In genomic region chr5:120517552-120517951, GRCm38 (mm10) we compare ENCODE assay signal across 10 mouse cellular contexts. TPM values are rescaled to one million over a fixed set of nuclear protein-coding genes. Genes with fewer than 3 reads are reported as not detected.
DNase-seq lines count a peak whose midpoint lies in the region; ATAC-seq and TF ChIP-seq lines count a peak whose summit lies in the region.
"Had no signal": no experiment of that assay in that cellular context is flagged by ENCODE, and none has a peak within 500 bp of the region (broad histone marks: within the 10 kb centered on the region; RNA-seq: fewer than 3 reads in every experiment).

No protein-coding gene starts in this region.

- H3K27me3 ChIP-seq in limb, embryonic 12.5 days: 0 out of 2 replicates have a peak, but pooled peaks cover 2% of the 10 kb centered on the region
- H3K27me3 ChIP-seq in limb, embryonic 10.5 days (ENCODE audit: low read depth, poor library complexity, severe bottlenecking): peaks cover 10% of the 10 kb centered on the region
- no peaks in the 10 kb centered on the region for H3K27me3 ChIP-seq in small intestine, adult 2 months (ENCODE audit: control insufficient read depth, insufficient read depth, low read length)
- no peaks in the 10 kb centered on the region for H3K27me3 ChIP-seq in hindbrain, postnatal 0 days (ENCODE audit: insufficient read depth, low read length)

- no peak overlapping the region for H3K4me2 ChIP-seq in limb, embryonic 12.5 days
- no peak overlapping the region for H3K4me2 ChIP-seq in hindbrain, postnatal 0 days (ENCODE audit: low read depth, low read length)

- H3K4me1 ChIP-seq in limb, embryonic 12.5 days (replicated peaks): peaks cover 30% of the 10 kb centered on the region
- H3K4me1 ChIP-seq in limb, embryonic 10.5 days: peaks cover 31% of the 10 kb centered on the region
- peaks cover 31% of the 10 kb centered on the region for H3K4me1 ChIP-seq in small intestine, adult 2 months (ENCODE audit: control insufficient read depth, insufficient read depth, insufficient read length, low read length)
- no peaks in the 10 kb centered on the region for H3K4me1 ChIP-seq in hindbrain, postnatal 0 days (ENCODE audit: insufficient read depth, low read length)

- no peak overlapping the region for H3K9ac ChIP-seq in limb, embryonic 12.5 days (replicated peaks)
- no peak overlapping the region for H3K9ac ChIP-seq in hindbrain, postnatal 0 days (replicated peaks; ENCODE audit: low read length)
- H3K9ac ChIP-seq: liver, embryonic 14.5 days had no signal

- 0 out of 2 replicates have a peak overlapping the region, but pooled peaks have one; percentile 29 for H3K27ac ChIP-seq in limb, embryonic 12.5 days
- H3K27ac ChIP-seq in limb, embryonic 10.5 days: no peak overlapping the region
- peak overlapping the region; percentile 84 for H3K27ac ChIP-seq in small intestine, adult 2 months (ENCODE audit: insufficient read depth, low read depth, low read length)
- no peak overlapping the region for H3K27ac ChIP-seq in hindbrain, postnatal 0 days
- H3K27ac ChIP-seq: liver, embryonic 14.5 days had no signal

- no peaks in the 10 kb centered on the region for H3K36me3 ChIP-seq in limb, embryonic 12.5 days
- no peaks in the 10 kb centered on the region for H3K36me3 ChIP-seq in limb, embryonic 10.5 days
- peaks cover 2% of the 10 kb centered on the region; the same call in 1 of the 2 replicates for H3K36me3 ChIP-seq in small intestine, adult 2 months (ENCODE audit: control insufficient read depth, insufficient read depth, low read length)
- H3K36me3 ChIP-seq in hindbrain, postnatal 0 days (ENCODE audit: insufficient read depth, low read length): no peaks in the 10 kb centered on the region

- no peaks in the 10 kb centered on the region for H3K9me3 ChIP-seq in limb, embryonic 12.5 days
- no peaks in the 10 kb centered on the region for H3K9me3 ChIP-seq in limb, embryonic 10.5 days (replicated peaks)
- no peaks in the 10 kb centered on the region for H3K9me3 ChIP-seq in hindbrain, postnatal 0 days (ENCODE audit: low read length)

- no peak for DNase-seq in limb, embryonic 10.5 days (ENCODE audit: low spot score)
- DNase-seq in adipocyte (ENCODE audit: low spot score): peak; percentile 84
- peak; percentile 80 for DNase-seq in heart, adult 8-10 months (ENCODE audit: low spot score)
- no peak for DNase-seq in frontal cortex, postnatal 14 days (ENCODE audit: low spot score in 2 of 2)
- DNase-seq in hindbrain, postnatal 0 days (ENCODE audit: low spot score): no peak
- no peak for DNase-seq in c-Kit-positive CD71-positive TER-119-positive erythroid progenitor cells, embryonic 14.5 days (ENCODE audit: low spot score)
- DNase-seq: right cerebral cortex, adult 18-20 months had no signal

- no peak for ATAC-seq in limb, embryonic 12.5 days (ENCODE audit: insufficient number of reproducible peaks, insufficient read depth, low FRiP score, low TSS enrichment, low read depth)
- ATAC-seq in hindbrain, postnatal 0 days: no peak

- WGBS in limb, embryonic 12.5 days: 62% methylated on average over 9 of the region's 9 CpGs
- WGBS in limb, embryonic 10.5 days: 58% methylated on average over 9 of the region's 9 CpGs
- 54% methylated on average over 9 of the region's 9 CpGs for WGBS in small intestine, adult 2 months
- WGBS in hindbrain, postnatal 0 days: 41% methylated on average over 9 of the region's 9 CpGs

- H3K4me3 ChIP-seq in limb, embryonic 12.5 days (replicated peaks): no peak overlapping the region
- H3K4me3 ChIP-seq in limb, embryonic 10.5 days: no peak overlapping the region
- H3K4me3 ChIP-seq in small intestine, adult 2 months (ENCODE audit: low read depth, low read length): no peak overlapping the region
- no peak overlapping the region for H3K4me3 ChIP-seq in hindbrain, postnatal 0 days (ENCODE audit: low read length)

- TF ChIP-seq POLR2A in small intestine, adult 2 months (IDR thresholded peaks at IDR 0.05; ENCODE audit: low read depth, low read length): no peak

- no peak for TF ChIP-seq CTCF in small intestine, adult 2 months (IDR thresholded peaks at IDR 0.05; ENCODE audit: extremely low read depth, insufficient read length, insufficient replicate concordance, low read depth, low read length)
- no peak for TF ChIP-seq CTCF in hindbrain, postnatal 0 days (IDR thresholded peaks at IDR 0.05; ENCODE audit: low read depth)

RNA-seq across cellular contexts. Expression of gene Slc8b1, which starts 6.6 kb away (rescaled TPM):
- 6.1 and 6.2 TPM in 2 replicates for polyA plus RNA-seq in limb, embryonic 12.5 days (2016; fragmentation: Nextera tagmentation; extraction: Ambion mirVana)
- 3.7 and 4.4 TPM in 2 replicates for polyA plus RNA-seq in limb, embryonic 10.5 days (2016; fragmentation: Nextera tagmentation; extraction: Ambion mirVana)
- 10 to 100 TPM in 2 of 4 experiments, 1 to 10 TPM in 2; 8.2 to 12.4 (median 10.0) TPM for total RNA-seq in heart, adult 8-10 months (2022)
- 8.0 and 12.1 TPM in 2 replicates for polyA plus RNA-seq in small intestine, adult 2 months (2012; rRNA removed)
- 3.7 and 4.0 TPM in 2 replicates for total RNA-seq in hindbrain, postnatal 0 days (2014; rRNA removed)
- 2.5 and 2.7 TPM in 2 replicates for polyA plus RNA-seq in hindbrain, postnatal 0 days (2015; fragmentation: Nextera tagmentation; extraction: Ambion mirVana)

RNA-seq across cellular contexts. Expression of gene Plbd2, which starts 14.1 kb away (rescaled TPM):
- polyA plus RNA-seq in limb, embryonic 12.5 days (2016; fragmentation: Nextera tagmentation; extraction: Ambion mirVana): 46.0 and 46.3 TPM in 2 replicates
- polyA plus RNA-seq in limb, embryonic 10.5 days (2016; fragmentation: Nextera tagmentation; extraction: Ambion mirVana): 41.3 and 43.1 TPM in 2 replicates
- 10 to 100 TPM; 46.7 to 54.2 (median 49.5) TPM for total RNA-seq in heart, adult 8-10 months (2022)
- polyA plus RNA-seq in small intestine, adult 2 months (2012; rRNA removed): 19.9 and 24.3 TPM in 2 replicates
- total RNA-seq in hindbrain, postnatal 0 days (2014; rRNA removed): 32.0 and 35.2 TPM in 2 replicates
- polyA plus RNA-seq in hindbrain, postnatal 0 days (2015; fragmentation: Nextera tagmentation; extraction: Ambion mirVana): 49.9 and 53.9 TPM in 2 replicates

RNA-seq across cellular contexts. Expression of gene Sds, which starts 41.2 kb away (rescaled TPM):
- polyA plus RNA-seq in limb, embryonic 12.5 days (2016; fragmentation: Nextera tagmentation; extraction: Ambion mirVana): not detected in 2 replicates
- not detected in 2 replicates for polyA plus RNA-seq in limb, embryonic 10.5 days (2016; fragmentation: Nextera tagmentation; extraction: Ambion mirVana)
- 1 to 10 TPM; 1.4 to 4.9 (median 1.7) TPM for total RNA-seq in heart, adult 8-10 months (2022)
- not detected in 2 replicates for polyA plus RNA-seq in small intestine, adult 2 months (2012; rRNA removed)
- 0.50 TPM in 1 of 2 replicates, not detected in the other for total RNA-seq in hindbrain, postnatal 0 days (2014; rRNA removed)
- 0.20 and 0.59 TPM in 2 replicates for polyA plus RNA-seq in hindbrain, postnatal 0 days (2015; fragmentation: Nextera tagmentation; extraction: Ambion mirVana)

RNA-seq across cellular contexts. Expression of gene Sdsl, which starts 44.9 kb away (rescaled TPM):
- polyA plus RNA-seq in limb, embryonic 12.5 days (2016; fragmentation: Nextera tagmentation; extraction: Ambion mirVana): 3.6 and 4.2 TPM in 2 replicates
- polyA plus RNA-seq in limb, embryonic 10.5 days (2016; fragmentation: Nextera tagmentation; extraction: Ambion mirVana): 5.2 and 5.6 TPM in 2 replicates
- 10 to 100 TPM in 1 of 4 experiments, 1 to 10 TPM in 3; 8.6 to 11.4 (median 9.5) TPM for total RNA-seq in heart, adult 8-10 months (2022)
- 27.3 and 46.4 TPM in 2 replicates for polyA plus RNA-seq in small intestine, adult 2 months (2012; rRNA removed)
- 4.6 and 6.0 TPM in 2 replicates for total RNA-seq in hindbrain, postnatal 0 days (2014; rRNA removed)
- polyA plus RNA-seq in hindbrain, postnatal 0 days (2015; fragmentation: Nextera tagmentation; extraction: Ambion mirVana): 7.8 and 8.1 TPM in 2 replicates

Comparison
In these comparisons a context has a peak if more than half of its experiments do, and no peak if none do; other contexts are left out.
1. H3K27ac ChIP-seq: peak in limb, embryonic 12.5 days (single experiment) and small intestine, adult 2 months (single experiment); none in limb, embryonic 10.5 days (single experiment) and hindbrain, postnatal 0 days (single experiment).
2. DNase-seq: peak in adipocyte (single experiment) and heart, adult 8-10 months (single experiment); none in limb, embryonic 10.5 days (single experiment), frontal cortex, postnatal 14 days (0 of 2), hindbrain, postnatal 0 days (single experiment) and c-Kit-positive CD71-positive TER-119-positive erythroid progenitor cells, embryonic 14.5 days (single experiment).